Mouse (Mus musculus) megakaryocyte, embryonic 14.5 days (primary cell): Measurements from ENCODE around the gene Lin9.

Experiments used
- FLI1 ChIP-seq: IDR thresholded peaks from 2 replicates; pipeline ENCODE4 v1.6.1; 2012; ENCODE audit warnings: low read length, inconsistent platforms, mixed read lengths
- GATA1 ChIP-seq: IDR thresholded peaks from 3 replicates; pipeline ENCODE4 v1.6.1; 2012; ENCODE audit warnings: mixed read lengths, low read length, inconsistent platforms, borderline replicate concordance

DNA sequence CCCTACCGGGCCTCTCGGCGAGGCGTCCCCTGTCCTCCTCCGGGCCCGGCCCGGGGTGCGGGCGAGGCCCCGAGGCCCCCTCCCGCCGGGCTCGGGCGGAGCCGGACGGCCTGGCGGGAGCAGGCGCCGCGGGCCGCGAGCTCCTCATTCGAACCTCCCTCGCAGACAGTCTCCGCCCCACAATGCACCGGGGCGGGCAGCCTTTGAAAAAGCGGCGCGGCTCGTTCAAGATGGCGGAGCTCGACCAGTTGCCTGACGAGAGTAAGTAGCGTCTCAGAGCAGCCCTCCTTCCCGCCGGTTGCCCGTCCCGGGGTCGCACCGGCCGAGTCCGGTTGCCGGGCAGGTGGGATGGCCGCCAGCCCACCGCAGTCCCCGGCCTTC is at the start of gene Lin9:
- TF ChIP-seq GATA1 (no peak), FLI1 (no peak)
